Mouse (Mus musculus) heart, postnatal 25 days (tissue): ENCODE measurements at regions not wholly inside any gene's neighbourhood (a gene's known extent, or its start where the extent isn't known, plus 50 kb on each side); places are given as distances from the start of the nearest gene placed in this dataset.
"Not testable (repeated sequence)": the region's sequence is repeated elsewhere in the genome, so short reads cannot be mapped to it uniquely, and the experiment has no call there.

Source experiments
- DNase-seq: peaks from one replicate; pipeline ENCODE4 v3.0.0; 2022; ENCODE audit warnings: low spot score
- intact Hi-C: fragments of 180-260 bp; cut with DNase I; formaldehyde crosslinking; loops from one replicate; pipeline ENCODE4 v1.15.1; 2025

GRCm38 (mm10) chr7:116674199-116675019 is 170.2 kb downstream of the Nucb2 start:
- no peak for DNase-seq
- intact Hi-C loops: no loop called here

DNA sequence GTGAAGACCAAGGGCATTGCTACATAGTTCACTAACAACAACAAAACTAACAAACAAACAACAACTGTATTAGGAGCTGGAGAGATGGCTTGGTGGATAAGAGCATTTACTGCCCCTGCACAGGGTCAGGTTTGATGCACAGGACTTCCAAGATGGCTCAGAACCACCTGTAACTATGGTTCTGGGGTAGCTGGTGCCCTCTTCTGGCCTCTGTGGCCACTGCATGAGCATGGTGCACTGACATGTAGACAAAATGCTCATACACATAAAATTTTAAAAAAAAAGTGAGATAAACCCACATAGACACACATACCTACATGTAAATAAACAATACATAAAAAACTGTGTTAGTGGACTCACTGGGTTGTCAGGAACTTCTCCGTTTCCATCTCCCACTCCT is 172.5 kb downstream of the Nucb2 start:
- intact Hi-C loops: no loop called here
- DNase-seq: no peak

DNA sequence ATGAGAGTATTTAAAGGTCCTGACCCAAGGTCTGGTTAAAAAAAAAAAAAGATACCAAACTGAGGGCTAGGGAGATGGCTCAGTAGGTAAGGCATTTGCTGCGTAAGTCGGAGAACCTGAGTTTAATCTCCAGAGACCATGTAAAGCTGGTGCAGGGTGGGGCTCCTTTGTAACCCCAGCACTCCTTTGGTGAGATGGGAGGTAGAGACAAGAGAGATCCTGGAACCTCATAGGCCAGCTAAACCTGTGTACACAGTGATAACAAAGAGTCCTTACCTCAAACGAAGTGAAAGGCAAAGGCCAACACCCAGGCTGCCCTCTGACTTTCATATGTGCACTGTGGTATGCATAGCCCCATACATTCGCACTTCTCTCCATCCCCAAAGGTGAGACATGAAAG is 175.0 kb downstream of the Nucb2 start:
- intact Hi-C loops: no loop called here
- DNase-seq: no peak

GRCm38 (mm10) chr7:116680523-116680922 is 176.4 kb downstream of the Nucb2 start:
- DNase-seq: no peak

GRCm38 (mm10) chr7:116681268-116681667 is 177.1 kb downstream of the Nucb2 start:
- no peak for DNase-seq
- intact Hi-C loops: no loop called here

More at GRCm38 (mm10) chr7:116680523-116680922, 176.4 kb downstream of the Nucb2 start:
- intact Hi-C loops: no loop called here

DNA sequence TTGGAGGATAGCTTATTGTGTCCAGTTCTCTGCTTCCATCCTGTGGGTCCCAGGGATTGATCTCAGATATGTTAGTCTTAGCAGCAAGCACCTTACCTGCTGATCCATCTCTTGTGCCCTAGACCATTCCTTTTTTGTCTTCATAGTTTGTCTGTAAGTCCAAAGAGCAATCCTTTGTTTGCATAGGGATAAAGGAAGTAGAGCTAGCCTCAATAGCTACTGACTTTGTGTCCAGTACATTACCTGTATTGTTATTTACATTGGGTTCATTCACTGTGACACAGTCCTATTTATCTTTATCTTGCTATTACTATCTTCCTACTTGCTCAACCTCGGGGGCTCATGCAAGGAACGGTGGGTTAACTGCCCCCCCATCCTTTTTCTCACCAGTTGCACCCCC is 196.2 kb downstream of the Nucb2 start:
- intact Hi-C loops: loop anchor here (5.0 kb wide), 1 partner anchor 1402 kb away; no protein-coding TSS in a partner anchor
- no peak for DNase-seq

- intact Hi-C loops: loop anchor here (1.0 to 5.0 kb wide), 2 partner anchors 674 to 1401 kb away; no protein-coding TSS in a partner anchor
Measured at GRCm38 (mm10) chr7:116701466-116702342, 197.5 kb downstream of the Nucb2 start.

DNA sequence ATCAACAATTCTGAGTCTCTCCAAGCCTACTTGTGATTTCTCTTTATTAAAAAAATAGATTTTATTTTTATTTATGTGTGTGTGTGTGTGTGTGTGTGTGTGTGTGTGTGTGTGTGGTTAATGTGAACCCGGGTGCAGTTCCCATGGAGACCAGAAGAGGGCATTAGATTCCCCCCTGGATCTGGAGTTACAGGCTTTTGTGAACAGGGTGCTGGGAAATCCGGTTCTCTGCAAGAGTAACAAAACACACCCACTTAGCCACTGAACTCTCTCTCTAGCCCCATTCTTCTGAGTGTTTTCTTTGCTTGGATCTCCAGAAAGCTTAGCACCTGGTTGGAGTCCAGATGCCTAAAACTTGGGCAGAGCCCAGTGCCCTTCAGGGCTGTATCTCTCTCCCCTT is 198.4 kb downstream of the Nucb2 start:
- no peak for DNase-seq

More at GRCm38 (mm10) chr7:116701466-116702342, 197.5 kb downstream of the Nucb2 start:
- DNase-seq: peak; percentile 53

DNA sequence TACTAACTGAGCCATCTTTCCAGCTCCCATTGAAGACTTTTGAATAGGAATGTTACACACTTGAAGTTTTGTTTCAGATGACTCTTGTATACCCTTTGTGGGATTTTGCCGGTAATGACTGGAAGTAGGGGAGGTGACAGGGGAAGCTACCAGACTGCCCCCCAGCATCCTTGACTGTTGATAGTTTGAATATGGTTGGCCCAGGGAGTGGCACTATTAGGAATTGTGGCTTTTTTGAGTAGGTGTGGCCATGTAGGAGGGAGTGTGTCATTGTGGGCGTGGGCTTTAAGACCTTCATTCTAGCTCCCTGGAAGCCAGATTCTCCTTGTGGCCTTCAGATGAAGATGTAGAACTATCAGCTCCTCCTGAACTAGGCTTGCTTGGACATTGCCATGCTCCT is 207.4 kb downstream of the Nucb2 start:
- intact Hi-C loops: no loop called here
- no peak for DNase-seq

More for the DNA sequence above, 198.4 kb downstream of the Nucb2 start:
- intact Hi-C loops: loop anchor here (5.0 kb wide), 1 partner anchor 1400 kb away; no protein-coding TSS in a partner anchor

DNA sequence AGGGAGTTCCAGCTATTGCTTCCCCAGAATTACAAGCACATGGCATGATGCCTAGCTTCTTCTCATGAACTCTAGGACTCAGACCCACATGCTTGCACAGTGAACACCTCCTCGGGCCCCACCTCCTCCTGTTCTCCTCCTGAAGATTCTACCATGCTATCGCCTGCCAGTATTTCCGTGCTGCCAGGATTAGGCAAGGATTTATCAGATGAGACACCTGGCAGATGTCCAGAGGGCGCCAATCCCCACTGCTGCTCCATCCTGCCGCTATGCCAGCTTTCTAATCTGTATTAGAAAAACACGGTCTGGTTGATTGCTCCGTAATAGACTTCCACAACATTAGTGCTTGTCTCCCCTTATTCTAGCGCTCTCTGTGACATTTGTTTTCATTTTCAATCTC is 209.0 kb downstream of the Nucb2 start:
- intact Hi-C loops: no loop called here
- DNase-seq: no peak

GRCm38 (mm10) chr7:116715234-116716046 is 211.3 kb downstream of the Nucb2 start:
- DNase-seq: peak; percentile 18
- intact Hi-C loops: no loop called here

DNA sequence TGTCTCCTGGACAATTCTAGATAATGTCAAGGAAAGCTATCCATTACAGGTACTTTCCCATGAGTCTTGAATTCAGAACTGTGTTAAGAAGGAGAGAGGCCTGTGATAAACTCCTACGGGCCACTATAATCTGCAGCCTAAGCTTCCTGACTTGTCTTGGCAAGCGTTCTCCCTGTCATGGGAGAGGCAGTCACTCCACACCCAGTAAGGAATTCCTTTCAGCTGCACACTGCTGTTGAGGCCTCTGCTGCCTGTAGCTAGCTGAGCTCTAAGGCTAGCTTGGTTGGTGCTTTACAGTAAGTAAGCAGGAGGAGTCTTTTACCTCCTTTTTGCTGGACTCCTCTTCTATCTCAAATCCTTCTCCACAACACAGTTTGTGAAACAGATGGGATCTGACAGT is 224.2 kb downstream of the Nucb2 start:
- intact Hi-C loops: no loop called here
- DNase-seq: no peak

DNA sequence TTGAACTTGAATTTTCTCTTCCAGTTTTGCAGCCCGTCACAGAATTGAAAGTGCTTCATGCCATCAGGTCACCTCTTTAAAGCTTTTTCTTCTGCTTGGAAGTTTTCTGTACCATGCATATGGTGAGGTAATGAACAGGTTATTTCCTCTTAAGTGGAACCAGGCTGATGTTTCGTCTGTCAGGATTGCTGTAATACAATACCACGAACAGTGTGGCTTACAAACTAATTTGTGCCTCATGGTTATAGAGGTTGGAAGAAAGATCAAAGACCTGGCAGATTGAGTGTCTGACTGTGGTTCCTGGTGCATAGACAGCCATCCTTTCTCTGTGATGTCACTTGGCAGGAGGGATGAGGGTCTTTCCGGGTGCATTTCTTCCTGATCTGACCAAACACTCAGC is 225.6 kb downstream of the Nucb2 start:
- DNase-seq: no peak
- intact Hi-C loops: no loop called here

GRCm38 (mm10) chr7:116735676-116736075 is 231.5 kb downstream of the Nucb2 start:
- intact Hi-C loops: no loop called here
- DNase-seq: no peak

DNA sequence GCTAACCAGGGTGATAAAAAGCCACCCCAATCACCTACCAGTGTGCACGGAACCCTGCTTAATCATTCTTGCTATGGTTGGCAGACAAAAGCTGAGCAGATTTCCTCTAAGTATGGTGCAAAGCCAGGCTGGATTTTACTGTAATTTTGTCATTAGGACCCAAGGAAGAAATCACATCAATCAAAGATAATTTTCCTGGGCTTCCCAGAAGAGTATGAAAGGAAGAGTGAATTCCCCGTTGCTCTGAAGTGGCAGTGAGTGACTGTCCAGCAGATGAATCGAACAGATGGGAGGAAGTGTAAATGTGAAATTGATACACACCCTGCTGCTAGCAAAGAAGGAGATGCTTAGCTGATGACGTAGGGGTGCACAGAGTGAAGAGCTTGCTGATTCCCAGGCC is 232.2 kb downstream of the Nucb2 start:
- intact Hi-C loops: no loop called here
- DNase-seq: no peak

- intact Hi-C loops: no loop called here
- DNase-seq: no peak
Measured at GRCm38 (mm10) chr7:116738009-116738408, 233.8 kb downstream of the Nucb2 start.

- no peak for DNase-seq
- intact Hi-C loops: no loop called here
Measured at GRCm38 (mm10) chr7:116754556-116754955, 250.4 kb downstream of the Nucb2 start.

DNA sequence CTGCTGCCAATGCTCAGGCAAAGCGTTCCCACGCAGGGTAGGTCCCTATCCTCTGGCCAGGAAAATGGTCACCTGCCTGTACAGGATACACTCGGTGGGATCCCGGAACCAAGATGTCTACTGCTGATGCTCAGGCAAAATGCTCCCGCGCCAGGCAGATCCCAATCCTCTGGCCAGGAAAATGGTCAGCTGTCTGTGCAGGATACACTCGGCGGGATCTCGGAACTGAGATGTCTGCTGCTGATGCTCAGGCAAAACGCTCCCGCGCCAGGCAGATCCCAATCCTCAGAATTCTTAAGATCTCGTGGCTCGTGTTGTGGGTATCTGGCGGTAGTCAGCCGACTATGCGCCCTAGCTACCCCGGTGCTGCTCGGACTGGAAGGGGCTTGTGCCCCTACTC is 288.0 kb downstream of the Nucb2 start:
- intact Hi-C loops, DNase-seq: not testable (repeated sequence)

DNA sequence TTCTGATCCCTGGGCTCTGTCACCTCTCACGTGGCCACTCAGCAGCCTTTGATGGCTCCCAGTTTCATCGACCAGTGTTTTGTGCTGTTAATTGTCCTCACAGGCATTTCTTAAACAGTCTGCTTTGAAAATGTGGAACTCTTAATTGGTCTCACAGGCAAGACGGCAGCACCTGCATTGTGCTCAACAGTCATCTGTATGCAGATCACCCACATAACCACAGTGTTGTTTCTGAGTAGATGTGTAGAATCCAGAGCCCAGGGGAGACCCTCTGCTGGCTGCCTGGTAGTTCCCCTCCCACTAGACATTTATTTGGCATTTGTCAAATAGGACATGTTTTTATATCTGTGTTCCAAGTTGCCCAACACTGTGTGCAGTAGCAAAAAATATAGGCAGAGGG is 304.3 kb downstream of the Nucb2 start:
- DNase-seq: no peak
- intact Hi-C loops: no loop called here

DNA sequence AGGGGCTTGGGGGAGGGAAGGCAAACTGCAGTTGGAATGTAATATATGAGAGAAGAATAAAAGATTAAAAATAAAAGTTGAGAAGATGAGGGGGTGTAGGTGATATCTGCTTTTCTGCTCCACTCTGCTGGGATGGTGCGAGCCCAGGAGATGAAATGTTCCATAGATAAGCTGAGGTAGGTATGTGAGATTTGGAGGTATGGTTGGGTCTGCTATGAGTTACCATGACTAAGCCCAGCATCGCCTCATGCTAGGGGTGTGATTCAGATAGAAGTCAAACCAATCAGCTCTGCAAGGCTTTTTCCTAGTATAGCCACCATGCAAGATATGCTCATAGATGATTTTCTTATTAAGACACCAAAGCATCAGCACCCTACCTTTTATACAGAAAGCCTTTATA is 312.3 kb downstream of the Nucb2 start:
- intact Hi-C loops: no loop called here
- DNase-seq: no peak
